Mouse (Mus musculus) limb, embryonic 13.5 days (tissue): Measurements from ENCODE around the gene Rubcnl. TPM values are rescaled to one million over a fixed set of nuclear protein-coding genes. Genes with fewer than 3 reads are reported as not detected.

Experiments used
- polyA plus RNA-seq: library from polyadenylated mRNA; unstranded; fragments of >200 nt; fragmentation: Nextera tagmentation; extraction: Ambion mirVana; gene quantifications from 2 replicates; pipeline ENCODE4 v1.2.1, GENCODE M21; 2015

Gene Rubcnl
- polyA plus RNA-seq, 1 experiment from 2014 or later, result 1.9 TPM

Other genes with a start within 250 kb of the Rubcnl start
- 14.6 and 17.3 TPM in 2 replicates for gene Lrch1, start 68.2 kb upstream of the Rubcnl start, polyA plus RNA-seq
- gene Lrrc63, start 114.9 kb downstream of the Rubcnl start, polyA plus RNA-seq, result not detected in 2 replicates
- gene Lcp1, start 115.1 kb downstream of the Rubcnl start, polyA plus RNA-seq, result 24.8 and 26.4 TPM in 2 replicates
- gene Cpb2, start 226.3 kb downstream of the Rubcnl start, polyA plus RNA-seq, result 0.26 TPM in 1 of 2 replicates, not detected in the other